Mouse (Mus musculus): ENCODE measurements around the gene Rhob. TPM values are rescaled to one million over a fixed set of nuclear protein-coding genes. Genes with fewer than 3 reads are reported as not detected.
A peak's percentile ranks its signal among the peaks of the same experiment; 100 is the strongest.

The Rhob gene
- polyA plus RNA-seq, 1 experiment from 2014 or later: 109 TPM

DNA sequence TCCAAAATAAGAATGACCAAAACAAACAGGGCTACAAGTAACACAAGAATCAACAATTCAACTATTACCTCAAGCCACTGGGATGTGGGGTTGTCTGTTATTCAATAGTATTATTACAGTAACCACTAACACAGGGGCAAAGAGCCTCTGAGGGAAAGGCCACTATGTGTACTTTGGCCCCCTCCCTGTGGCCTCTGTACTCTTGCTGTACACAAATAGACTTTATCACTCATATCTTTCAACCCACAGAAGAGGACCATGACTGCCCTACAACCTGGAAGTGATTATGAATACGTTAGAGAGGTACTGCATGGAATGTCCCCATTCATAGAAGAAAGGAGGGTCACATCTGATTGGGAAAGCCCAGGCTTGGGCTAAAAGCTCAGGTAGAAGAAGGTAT, 35.1 kb upstream of the Rhob start:
- no peak overlapping the region for H3K27ac ChIP-seq (ENCODE audit: low read depth, low read length)
- ATAC-seq (ENCODE audit: low read depth): no peak
- H3K27me3 ChIP-seq (ENCODE audit: control insufficient read depth, insufficient read depth, low read length): no peaks in the 10 kb centered on the region
- H3K9ac ChIP-seq (replicated peaks; ENCODE audit: low read depth, low read length): no peak overlapping the region
- H3K4me2 ChIP-seq (ENCODE audit: low read depth, low read length): no peak overlapping the region
- H3K36me3 ChIP-seq (ENCODE audit: control insufficient read depth, insufficient read depth, low read length): no peaks in the 10 kb centered on the region
- H3K4me3 ChIP-seq (ENCODE audit: low read depth, low read length): no peak overlapping the region
- WGBS: 78% methylated on average over 1 of the region's 1 CpGs
- H3K4me1 ChIP-seq (ENCODE audit: control insufficient read depth, insufficient read depth, low read length): no peaks in the 10 kb centered on the region
- no peaks in the 10 kb centered on the region for H3K9me3 ChIP-seq (ENCODE audit: control insufficient read depth, low read length)

DNA sequence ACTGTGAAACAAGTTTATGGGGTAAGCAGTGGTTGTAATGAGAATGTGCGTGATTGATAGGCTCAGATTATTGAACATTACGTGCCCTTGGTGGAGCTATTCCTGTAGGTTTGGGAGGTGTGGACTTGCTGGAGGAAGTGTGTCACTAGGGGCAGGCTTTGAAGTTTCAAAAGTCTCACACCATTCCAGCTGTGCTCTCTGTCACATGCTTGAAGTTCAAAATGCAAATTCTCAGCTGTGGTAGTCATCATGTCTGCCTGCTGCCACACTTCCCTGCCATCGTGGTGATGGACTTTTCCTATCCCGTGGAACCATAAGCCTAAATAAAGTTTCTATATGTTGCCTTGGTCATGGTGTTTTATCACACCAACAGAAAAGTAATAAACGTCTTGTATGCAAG, 28.0 kb upstream of the Rhob start:
- ATAC-seq (ENCODE audit: low read depth): no peak
- no peak overlapping the region for H3K9ac ChIP-seq (replicated peaks; ENCODE audit: low read depth, low read length)
- H3K27ac ChIP-seq (ENCODE audit: low read depth, low read length): no peak overlapping the region
- H3K36me3 ChIP-seq (ENCODE audit: control insufficient read depth, insufficient read depth, low read length): no peaks in the 10 kb centered on the region
- H3K4me3 ChIP-seq (ENCODE audit: low read depth, low read length): no peak overlapping the region
- H3K4me1 ChIP-seq (ENCODE audit: control insufficient read depth, insufficient read depth, low read length): no peaks in the 10 kb centered on the region
- no peaks in the 10 kb centered on the region for H3K27me3 ChIP-seq (ENCODE audit: control insufficient read depth, insufficient read depth, low read length)
- H3K9me3 ChIP-seq (ENCODE audit: control insufficient read depth, low read length): no peaks in the 10 kb centered on the region
- WGBS: 80% methylated on average over 5 of the region's 5 CpGs
- no peak overlapping the region for H3K4me2 ChIP-seq (ENCODE audit: low read depth, low read length)

DNA sequence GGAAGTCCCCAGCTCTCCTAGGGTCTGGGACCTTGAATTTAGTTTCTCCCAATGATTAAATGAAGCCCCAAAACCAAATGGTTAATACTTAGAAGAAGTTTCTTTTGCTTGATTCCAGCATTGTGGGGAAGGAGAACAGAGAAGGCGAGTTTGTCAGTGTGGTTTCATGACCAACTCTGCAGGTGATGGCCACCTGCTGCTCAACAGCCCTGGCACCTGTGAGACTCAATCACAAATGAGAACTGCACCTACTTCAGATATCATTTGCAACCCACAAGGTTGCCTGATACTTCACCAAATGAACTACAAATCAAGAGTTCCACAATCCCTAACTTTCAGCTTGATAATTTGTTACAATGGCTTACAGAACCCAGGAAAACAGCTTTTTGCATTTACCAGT, 27.4 kb upstream of the Rhob start:
- Histone ChIP-seq H3K27ac (ENCODE audit: low read depth, low read length) (no peak overlapping the region), H3K27me3 (ENCODE audit: control insufficient read depth, insufficient read depth, low read length) (no peaks in the 10 kb centered on the region), H3K9ac (replicated peaks; ENCODE audit: low read depth, low read length) (no peak overlapping the region), H3K4me2 (ENCODE audit: low read depth, low read length) (no peak overlapping the region), H3K36me3 (ENCODE audit: control insufficient read depth, insufficient read depth, low read length) (no peaks in the 10 kb centered on the region), H3K4me3 (ENCODE audit: low read depth, low read length) (no peak overlapping the region), H3K9me3 (ENCODE audit: control insufficient read depth, low read length) (no peaks in the 10 kb centered on the region), H3K4me1 (ENCODE audit: control insufficient read depth, insufficient read depth, low read length) (no peaks in the 10 kb centered on the region)
- WGBS: 84% methylated on average over 1 of the region's 1 CpGs
- no peak for ATAC-seq (ENCODE audit: low read depth)

DNA sequence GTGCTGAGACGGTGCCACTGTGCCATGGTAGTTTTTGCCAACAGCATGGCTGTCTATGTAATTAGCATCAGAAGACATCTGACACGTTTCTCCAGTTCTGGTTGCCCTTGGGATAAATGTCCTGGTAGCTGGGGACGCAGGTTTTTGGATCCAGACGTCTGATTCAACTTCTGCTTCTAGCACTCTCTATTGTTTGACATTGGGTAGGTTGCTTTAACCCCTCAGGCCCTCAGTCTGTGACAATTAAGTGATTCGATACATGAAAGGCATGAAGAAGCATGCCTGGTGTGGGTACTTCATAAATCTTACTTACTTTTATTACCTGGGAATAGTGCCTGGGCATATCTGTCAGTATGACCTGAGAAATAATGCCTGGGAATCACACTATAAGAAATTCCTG, 24.3 kb upstream of the Rhob start:
- ATAC-seq (ENCODE audit: low read depth): no peak
- no peaks in the 10 kb centered on the region for H3K27me3 ChIP-seq (ENCODE audit: control insufficient read depth, insufficient read depth, low read length)
- no peak overlapping the region for H3K4me2 ChIP-seq (ENCODE audit: low read depth, low read length)
- H3K27ac ChIP-seq (ENCODE audit: low read depth, low read length): no peak overlapping the region
- 45% methylated on average over 5 of the region's 5 CpGs for WGBS
- H3K36me3 ChIP-seq (ENCODE audit: control insufficient read depth, insufficient read depth, low read length): no peaks in the 10 kb centered on the region
- no peaks in the 10 kb centered on the region for H3K4me1 ChIP-seq (ENCODE audit: control insufficient read depth, insufficient read depth, low read length)
- no peak overlapping the region for H3K9ac ChIP-seq (replicated peaks; ENCODE audit: low read depth, low read length)
- no peak overlapping the region for H3K4me3 ChIP-seq (ENCODE audit: low read depth, low read length)
- H3K9me3 ChIP-seq (ENCODE audit: control insufficient read depth, low read length): no peaks in the 10 kb centered on the region

DNA sequence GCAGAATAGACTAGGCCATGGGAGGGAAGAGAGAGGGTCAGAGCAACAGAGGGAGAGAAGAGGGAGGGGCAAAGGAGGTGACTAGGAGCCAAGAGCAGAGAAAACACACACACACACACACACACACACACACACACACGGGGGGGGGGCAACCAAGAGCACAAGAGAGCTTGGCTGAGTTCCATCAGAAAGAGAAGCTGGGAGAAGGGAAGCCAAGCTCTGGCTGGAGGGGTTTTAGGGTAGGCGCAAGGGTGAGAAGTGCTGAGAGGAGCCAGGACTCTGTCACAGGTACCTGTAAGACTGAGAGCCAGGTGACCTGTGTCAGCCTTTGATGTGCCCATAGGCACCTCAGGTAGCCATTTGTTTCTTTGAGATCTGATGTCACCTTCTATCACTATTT, 22.9 kb upstream of the Rhob start:
- Histone ChIP-seq H3K4me3 (ENCODE audit: low read depth, low read length) (no peak overlapping the region), H3K27ac (ENCODE audit: low read depth, low read length) (no peak overlapping the region), H3K4me1 (ENCODE audit: control insufficient read depth, insufficient read depth, low read length) (no peaks in the 10 kb centered on the region), H3K9me3 (ENCODE audit: control insufficient read depth, low read length) (no peaks in the 10 kb centered on the region), H3K9ac (replicated peaks; ENCODE audit: low read depth, low read length) (no peak overlapping the region), H3K36me3 (ENCODE audit: control insufficient read depth, insufficient read depth, low read length) (no peaks in the 10 kb centered on the region), H3K4me2 (ENCODE audit: low read depth, low read length) (no peak overlapping the region), H3K27me3 (ENCODE audit: control insufficient read depth, insufficient read depth, low read length) (no peaks in the 10 kb centered on the region)
- WGBS: 77% methylated on average over 2 of the region's 2 CpGs
- no peak for ATAC-seq (ENCODE audit: low read depth)

DNA sequence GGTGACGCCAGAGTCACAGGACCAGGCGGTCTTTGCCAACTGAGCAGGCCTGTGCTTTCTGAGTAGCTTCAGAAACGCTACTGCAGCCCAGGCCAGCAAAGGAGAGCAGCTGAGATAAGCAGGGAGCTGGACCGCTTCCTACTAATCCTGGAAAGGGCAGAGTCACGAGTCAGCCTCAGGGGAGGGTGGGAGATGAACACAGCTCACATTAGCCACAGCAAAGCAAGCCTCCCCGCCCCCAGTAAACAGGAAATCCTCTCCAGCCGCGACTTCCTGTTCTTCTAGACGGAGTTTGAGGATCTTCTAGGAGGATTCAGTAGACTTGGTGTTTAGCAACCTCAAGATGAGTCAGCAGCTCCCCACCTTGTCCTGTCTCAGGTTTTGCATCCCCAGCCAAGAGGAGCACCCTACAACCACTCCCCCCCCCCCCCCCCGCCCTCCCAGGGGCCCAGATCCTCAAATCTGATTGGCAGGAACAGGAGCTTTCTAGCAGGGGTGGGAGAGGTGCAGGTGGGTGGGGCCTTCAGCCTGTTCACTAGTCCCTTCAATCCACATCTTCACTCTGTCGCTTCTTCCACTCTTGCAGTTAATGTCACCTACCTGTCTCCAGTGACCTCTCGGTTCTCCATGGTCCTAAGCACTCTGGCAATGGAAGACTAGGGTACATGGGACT, 21.7 kb upstream of the Rhob start:
- WGBS: 73% methylated on average over 11 of the region's 12 CpGs
- Histone ChIP-seq H3K9me3 (ENCODE audit: control insufficient read depth, low read length) (no peaks in the 10 kb centered on the region), H3K4me1 (ENCODE audit: control insufficient read depth, insufficient read depth, low read length) (no peaks in the 10 kb centered on the region), H3K36me3 (ENCODE audit: control insufficient read depth, insufficient read depth, low read length) (no peaks in the 10 kb centered on the region), H3K9ac (replicated peaks; ENCODE audit: low read depth, low read length) (no peak overlapping the region), H3K4me2 (ENCODE audit: low read depth, low read length) (no peak overlapping the region), H3K4me3 (ENCODE audit: low read depth, low read length) (no peak overlapping the region), H3K27me3 (ENCODE audit: control insufficient read depth, insufficient read depth, low read length) (no peaks in the 10 kb centered on the region), H3K27ac (ENCODE audit: low read depth, low read length) (no peak overlapping the region)
- ATAC-seq (ENCODE audit: low read depth): peak; percentile 30; the same call in 1 of the 2 replicates

DNA sequence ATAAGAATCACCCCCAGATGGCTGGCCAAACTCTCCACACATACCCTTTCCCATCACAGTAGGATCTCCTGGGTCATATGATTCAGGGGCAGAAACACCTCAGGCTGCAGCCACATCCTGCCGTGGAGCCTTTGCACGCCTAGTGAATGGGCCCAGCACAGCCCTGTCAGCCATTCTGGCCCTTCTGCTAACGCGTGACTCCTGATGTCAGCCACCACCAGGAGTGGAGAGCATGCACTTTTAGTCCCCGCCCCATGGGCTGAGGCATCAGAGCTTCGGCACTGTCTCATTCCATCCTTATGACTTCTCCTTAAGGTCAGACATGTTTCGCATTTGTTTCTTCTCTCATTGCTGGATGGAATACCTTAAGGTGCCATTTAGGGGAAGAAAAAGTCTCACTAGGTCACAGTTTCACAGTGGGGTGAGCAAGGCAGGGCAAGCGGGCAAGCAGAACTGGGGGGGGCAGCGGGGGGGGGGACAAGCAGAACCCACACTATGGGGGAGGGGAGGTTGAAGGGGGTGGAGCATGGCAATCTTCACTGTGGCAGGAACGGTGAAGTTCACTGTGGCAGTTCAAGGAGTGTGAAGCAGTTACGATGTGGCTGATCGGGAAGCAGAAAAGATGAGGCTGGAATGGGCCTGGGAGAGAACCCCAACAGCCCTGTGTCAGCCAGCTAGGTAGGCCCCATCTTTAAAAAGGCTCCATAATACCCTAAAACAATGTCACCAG, 19.8 kb upstream of the Rhob start:
- H3K4me1 ChIP-seq (ENCODE audit: control insufficient read depth, insufficient read depth, low read length): no peaks in the 10 kb centered on the region
- no peaks in the 10 kb centered on the region for H3K9me3 ChIP-seq (ENCODE audit: control insufficient read depth, low read length)
- H3K27ac ChIP-seq (ENCODE audit: low read depth, low read length): no peak overlapping the region
- ATAC-seq (ENCODE audit: low read depth): no peak
- H3K36me3 ChIP-seq (ENCODE audit: control insufficient read depth, insufficient read depth, low read length): no peaks in the 10 kb centered on the region
- 65% methylated on average over 12 of the region's 12 CpGs for WGBS
- H3K27me3 ChIP-seq (ENCODE audit: control insufficient read depth, insufficient read depth, low read length): no peaks in the 10 kb centered on the region
- H3K4me3 ChIP-seq (ENCODE audit: low read depth, low read length): no peak overlapping the region
- H3K9ac ChIP-seq (replicated peaks; ENCODE audit: low read depth, low read length): no peak overlapping the region
- no peak overlapping the region for H3K4me2 ChIP-seq (ENCODE audit: low read depth, low read length)

DNA sequence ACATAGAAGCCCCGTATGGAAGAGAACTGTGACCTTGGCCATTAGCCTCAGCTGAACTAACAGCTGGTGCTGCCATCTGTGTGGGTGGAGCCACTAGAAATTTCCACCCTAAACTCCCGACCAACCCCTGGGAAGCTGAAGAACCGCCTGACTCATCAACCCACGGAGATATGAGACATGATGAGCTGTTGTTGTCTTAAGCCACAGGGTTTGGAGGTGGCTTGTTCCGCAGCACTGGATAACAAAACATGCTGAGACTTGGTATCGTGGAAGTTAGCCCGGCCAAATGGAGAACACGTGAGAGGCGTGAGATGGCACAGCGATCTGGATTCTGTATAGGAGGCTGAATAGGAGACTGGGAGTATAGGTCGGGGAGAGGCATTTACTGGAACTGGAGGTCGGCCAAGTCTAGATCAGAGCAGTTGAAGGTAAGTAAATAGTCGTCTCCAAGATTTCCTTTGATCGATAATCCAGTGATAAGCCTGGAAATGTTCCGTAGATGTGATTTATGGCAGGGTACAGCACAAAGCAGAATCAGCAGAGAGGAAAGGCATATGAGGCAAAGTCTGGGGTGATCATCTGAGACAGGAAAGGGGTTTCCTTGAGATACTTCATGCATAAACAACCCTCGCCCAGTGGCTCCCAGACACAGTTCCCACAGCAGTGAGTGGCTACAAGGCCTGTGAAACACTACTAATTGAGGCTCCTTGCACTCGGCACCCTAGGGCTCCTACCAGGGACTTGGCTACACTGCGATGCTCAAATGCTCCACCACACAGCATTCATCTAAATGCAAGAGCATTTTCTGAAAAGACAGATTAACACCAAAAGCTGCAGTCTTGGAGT, 11.5 kb upstream of the Rhob start:
- no peak for ATAC-seq (ENCODE audit: low read depth)
- Histone ChIP-seq H3K4me1 (ENCODE audit: control insufficient read depth, insufficient read depth, low read length) (no peaks in the 10 kb centered on the region), H3K4me2 (ENCODE audit: low read depth, low read length) (no peak overlapping the region), H3K27ac (ENCODE audit: low read depth, low read length) (no peak overlapping the region), H3K9me3 (ENCODE audit: control insufficient read depth, low read length) (no peaks in the 10 kb centered on the region), H3K4me3 (ENCODE audit: low read depth, low read length) (no peak overlapping the region), H3K27me3 (ENCODE audit: control insufficient read depth, insufficient read depth, low read length) (no peaks in the 10 kb centered on the region), H3K9ac (replicated peaks; ENCODE audit: low read depth, low read length) (no peak overlapping the region), H3K36me3 (ENCODE audit: control insufficient read depth, insufficient read depth, low read length) (no peaks in the 10 kb centered on the region)
- 63% methylated on average over 18 of the region's 18 CpGs for WGBS
